Mouse (Mus musculus): ENCODE measurements at regions not wholly inside any gene's neighbourhood (a gene's known extent, or its start where the extent isn't known, plus 50 kb on each side); places are given as distances from the start of the nearest gene placed in this dataset.

GRCm38 (mm10) chr3:63551661-63552060, 68.0 kb upstream of the Gm34302 start:
- DNase-seq (ENCODE audit: low spot score in 2 of 2) = no peak

- DNase-seq (ENCODE audit: low spot score in 2 of 2) = no peak
Observed at GRCm38 (mm10) chr3:63542638-63543408, 59.1 kb upstream of the Gm34302 start.

- no peak for DNase-seq (ENCODE audit: low spot score in 2 of 2)
Observed at GRCm38 (mm10) chr3:63538881-63539280, 55.2 kb upstream of the Gm34302 start.

- DNase-seq (ENCODE audit: low spot score in 2 of 2) = no peak
Observed at GRCm38 (mm10) chr3:63534141-63534540, 50.5 kb upstream of the Gm34302 start.
